Mouse (Mus musculus): ENCODE results near the gene Cnfn. TPM values are rescaled to one million over a fixed set of nuclear protein-coding genes. Genes with fewer than 3 reads are reported as not detected.
"Not testable (repeated sequence)": the region's sequence is repeated elsewhere in the genome, so short reads cannot be mapped to it uniquely, and the experiment has no call there.

Cnfn gene
- polyA plus RNA-seq, 1 experiment from 2014 or later: 1,223 TPM

- Histone ChIP-seq H3K4me3 (replicated peaks; ENCODE audit: low read length) (no peak overlapping the region), H3K4me2 (ENCODE audit: low read depth, low read length) (no peak overlapping the region), H3K27me3 (ENCODE audit: control insufficient read depth, insufficient read depth, low read length) (no peaks in the 10 kb centered on the region), H3K36me3 (ENCODE audit: control insufficient read depth, insufficient read depth, low read length) (no peaks in the 10 kb centered on the region), H3K9ac (ENCODE audit: low read length) (no peak overlapping the region), H3K27ac (ENCODE audit: low read length) (no peak overlapping the region), H3K4me1 (ENCODE audit: control insufficient read depth, insufficient read depth, low read length) (no peaks in the 10 kb centered on the region), H3K9me3 (replicated peaks; ENCODE audit: control insufficient read depth, low read length) (no peaks in the 10 kb centered on the region)
- no peak for ATAC-seq (ENCODE audit: insufficient read depth, low FRiP score)
- WGBS: 65% methylated on average over 2 of the region's 2 CpGs
These were observed 32.0 kb upstream of the Cnfn start for GRCm38 (mm10) chr7:25401551-25401950.

DNA sequence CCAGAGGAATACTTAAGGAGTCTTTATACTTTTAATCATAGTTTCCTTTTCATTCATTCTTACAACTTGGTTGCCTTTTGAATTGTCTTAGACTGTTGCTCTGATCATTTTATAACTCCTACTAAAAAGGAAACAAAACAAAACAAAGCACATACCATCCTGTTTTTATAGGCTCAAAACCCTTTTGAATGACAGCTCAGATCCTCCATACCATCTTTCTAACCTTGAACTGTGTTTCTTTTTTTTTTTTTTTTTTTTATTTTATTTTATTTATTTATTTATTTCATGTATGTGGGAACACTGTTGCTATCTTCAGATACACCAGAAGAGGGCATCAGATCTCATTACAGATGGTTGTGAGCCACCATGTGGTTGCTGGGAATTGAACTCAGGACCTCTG lies 29.5 kb upstream of the Cnfn start:
- not testable (repeated sequence) for H3K9me3 ChIP-seq (replicated peaks; ENCODE audit: control insufficient read depth, low read length); H3K27me3 ChIP-seq (ENCODE audit: control insufficient read depth, insufficient read depth, low read length); H3K4me3 ChIP-seq (replicated peaks; ENCODE audit: low read length); ATAC-seq (ENCODE audit: insufficient read depth, low FRiP score); H3K36me3 ChIP-seq (ENCODE audit: control insufficient read depth, insufficient read depth, low read length); H3K4me2 ChIP-seq (ENCODE audit: low read depth, low read length); H3K27ac ChIP-seq (ENCODE audit: low read length); H3K9ac ChIP-seq (ENCODE audit: low read length)
- H3K4me1 ChIP-seq (ENCODE audit: control insufficient read depth, insufficient read depth, low read length): peaks cover 12% of the 10 kb centered on the region

GRCm38 (mm10) chr7:25398610-25399009 lies 29.1 kb upstream of the Cnfn start, which contains the start of gene Lipe:
Gene Lipe, minus strand, starts transcription at chr7:25398710.
- WGBS: 91% methylated on average over 1 of the region's 1 CpGs
- H3K4me2 ChIP-seq (ENCODE audit: low read depth, low read length): no peak within 1 kb of the TSS
- no peak within 1 kb of the TSS for H3K4me3 ChIP-seq (replicated peaks; ENCODE audit: low read length)
- no peak for ATAC-seq (ENCODE audit: insufficient read depth, low FRiP score)
- no peaks in the 10 kb centered on the region for H3K27me3 ChIP-seq (ENCODE audit: control insufficient read depth, insufficient read depth, low read length)
- H3K36me3 ChIP-seq (ENCODE audit: control insufficient read depth, insufficient read depth, low read length): no peaks in the 10 kb centered on the region
- H3K27ac ChIP-seq (ENCODE audit: low read length): no peak within 1 kb of the TSS
- no peak within 1 kb of the TSS for H3K9ac ChIP-seq (ENCODE audit: low read length)
- H3K9me3 ChIP-seq (replicated peaks; ENCODE audit: control insufficient read depth, low read length): no peaks in the 10 kb centered on the region
- peaks cover 15% of the 10 kb centered on the region for H3K4me1 ChIP-seq (ENCODE audit: control insufficient read depth, insufficient read depth, low read length)

DNA sequence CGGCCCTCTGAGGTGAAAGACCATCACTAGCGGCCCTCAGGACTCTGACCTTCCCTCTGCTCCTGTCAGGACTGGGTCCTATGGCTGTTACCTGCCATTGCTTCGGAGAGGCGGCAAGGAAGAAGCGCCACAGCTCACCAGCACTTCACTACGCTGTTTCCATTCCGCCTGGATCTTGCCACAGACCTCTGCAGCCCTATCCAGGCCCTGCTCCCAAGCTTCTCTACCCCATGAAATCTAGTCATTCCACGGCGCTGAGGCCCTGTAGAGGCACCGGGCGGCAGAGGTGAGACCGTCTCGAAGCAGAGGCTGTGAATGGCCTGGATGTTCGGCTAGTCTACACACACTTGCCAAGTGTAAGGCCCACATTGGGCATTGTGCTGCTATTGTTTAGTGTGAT lies 27.1 kb upstream of the Cnfn start:
- peak overlapping the region; percentile 59; the same call in 1 of the 2 replicates for H3K9ac ChIP-seq (ENCODE audit: low read length)
- H3K27ac ChIP-seq (ENCODE audit: low read length): peak overlapping the region; percentile 67
- no peak for ATAC-seq (ENCODE audit: insufficient read depth, low FRiP score)
- no peaks in the 10 kb centered on the region for H3K9me3 ChIP-seq (replicated peaks; ENCODE audit: control insufficient read depth, low read length)
- WGBS: 89% methylated on average over 14 of the region's 14 CpGs
- H3K27me3 ChIP-seq (ENCODE audit: control insufficient read depth, insufficient read depth, low read length): no peaks in the 10 kb centered on the region
- peak overlapping the region; percentile 64 for H3K4me2 ChIP-seq (ENCODE audit: low read depth, low read length)
- H3K36me3 ChIP-seq (ENCODE audit: control insufficient read depth, insufficient read depth, low read length): no peaks in the 10 kb centered on the region
- H3K4me3 ChIP-seq (replicated peaks; ENCODE audit: low read length): peak overlapping the region; percentile 59; the same call in 1 of the 2 replicates
- peaks cover 20% of the 10 kb centered on the region for H3K4me1 ChIP-seq (ENCODE audit: control insufficient read depth, insufficient read depth, low read length)

GRCm38 (mm10) chr7:25395558-25396521 lies 26.3 kb upstream of the Cnfn start:
- Histone ChIP-seq H3K36me3 (ENCODE audit: control insufficient read depth, insufficient read depth, low read length) (no peaks in the 10 kb centered on the region), H3K9me3 (replicated peaks; ENCODE audit: control insufficient read depth, low read length) (no peaks in the 10 kb centered on the region), H3K27me3 (ENCODE audit: control insufficient read depth, insufficient read depth, low read length) (no peaks in the 10 kb centered on the region), H3K4me2 (ENCODE audit: low read depth, low read length) (peak overlapping the region; percentile 64), H3K27ac (ENCODE audit: low read length) (peak overlapping the region; percentile 71), H3K4me3 (replicated peaks; ENCODE audit: low read length) (peak overlapping the region; percentile 59), H3K9ac (ENCODE audit: low read length) (peak overlapping the region; percentile 69), H3K4me1 (ENCODE audit: control insufficient read depth, insufficient read depth, low read length) (peaks cover 25% of the 10 kb centered on the region)
- ATAC-seq (ENCODE audit: insufficient read depth, low FRiP score): peak; percentile 98
- 4% methylated on average over 51 of the region's 52 CpGs for WGBS

- Histone ChIP-seq H3K4me1 (ENCODE audit: control insufficient read depth, insufficient read depth, low read length) (peaks cover 32% of the 10 kb centered on the region), H3K4me3 (replicated peaks; ENCODE audit: low read length) (peak overlapping the region; percentile 59), H3K9ac (ENCODE audit: low read length) (peak overlapping the region; percentile 69), H3K27ac (ENCODE audit: low read length) (peak overlapping the region; percentile 71), H3K9me3 (replicated peaks; ENCODE audit: control insufficient read depth, low read length) (no peaks in the 10 kb centered on the region), H3K36me3 (ENCODE audit: control insufficient read depth, insufficient read depth, low read length) (no peaks in the 10 kb centered on the region), H3K4me2 (ENCODE audit: low read depth, low read length) (peak overlapping the region; percentile 64), H3K27me3 (ENCODE audit: control insufficient read depth, insufficient read depth, low read length) (no peaks in the 10 kb centered on the region)
- ATAC-seq (ENCODE audit: insufficient read depth, low FRiP score): no peak
- under 1% methylated on average over 22 of the region's 22 CpGs for WGBS
These were observed 25.6 kb upstream of the Cnfn start for GRCm38 (mm10) chr7:25395186-25395557.

GRCm38 (mm10) chr7:25394754-25395153 lies 25.2 kb upstream of the Cnfn start:
- H3K4me2 ChIP-seq (ENCODE audit: low read depth, low read length): peak overlapping the region; percentile 64
- H3K9ac ChIP-seq (ENCODE audit: low read length): peak overlapping the region; percentile 69
- ATAC-seq (ENCODE audit: insufficient read depth, low FRiP score): no peak
- H3K27me3 ChIP-seq (ENCODE audit: control insufficient read depth, insufficient read depth, low read length): no peaks in the 10 kb centered on the region
- peak overlapping the region; percentile 71 for H3K27ac ChIP-seq (ENCODE audit: low read length)
- WGBS: 11% methylated on average over 7 of the region's 7 CpGs
- peaks cover 36% of the 10 kb centered on the region for H3K4me1 ChIP-seq (ENCODE audit: control insufficient read depth, insufficient read depth, low read length)
- no peaks in the 10 kb centered on the region for H3K9me3 ChIP-seq (replicated peaks; ENCODE audit: control insufficient read depth, low read length)
- no peaks in the 10 kb centered on the region for H3K36me3 ChIP-seq (ENCODE audit: control insufficient read depth, insufficient read depth, low read length)
- peak overlapping the region; percentile 59 for H3K4me3 ChIP-seq (replicated peaks; ENCODE audit: low read length)

DNA sequence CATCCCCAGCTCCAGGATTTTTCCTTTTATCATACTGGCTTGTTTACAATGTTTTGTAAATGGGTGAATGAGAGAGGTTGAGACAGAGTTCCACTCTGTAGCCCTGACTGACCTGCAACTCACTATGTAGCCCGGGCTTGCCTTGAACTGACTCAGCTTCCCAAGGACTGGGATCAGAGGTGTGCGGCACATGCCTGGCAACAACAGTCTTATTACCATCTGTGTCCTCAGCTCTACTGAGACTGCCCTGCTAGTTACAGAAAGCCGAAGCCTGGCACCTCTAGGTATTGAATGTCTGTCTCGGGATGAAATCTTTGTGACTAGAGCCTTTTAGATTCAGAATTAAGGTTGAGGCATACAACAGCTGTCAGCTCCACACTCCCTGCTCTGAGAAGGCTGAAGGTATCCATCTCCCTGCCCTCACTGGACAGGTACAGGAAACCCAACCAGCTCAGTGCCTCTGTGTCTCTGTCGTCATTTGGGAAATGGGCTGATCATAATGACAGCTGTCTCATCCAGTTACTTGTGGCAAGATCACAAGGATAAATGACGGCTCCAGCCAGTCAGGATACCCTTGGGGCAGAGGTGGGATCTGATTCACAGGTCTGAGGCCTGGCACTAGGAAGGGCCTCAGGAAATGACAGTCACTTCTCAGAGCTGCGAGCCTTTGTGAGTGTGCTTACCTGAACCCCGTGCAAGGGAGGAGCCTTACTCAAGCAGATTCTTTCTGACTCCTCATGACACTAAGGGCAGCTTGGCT lies 24.1 kb upstream of the Cnfn start:
- no peak overlapping the region for H3K9ac ChIP-seq (ENCODE audit: low read length)
- ATAC-seq (ENCODE audit: insufficient read depth, low FRiP score): no peak
- no peaks in the 10 kb centered on the region for H3K27me3 ChIP-seq (ENCODE audit: control insufficient read depth, insufficient read depth, low read length)
- H3K4me2 ChIP-seq (ENCODE audit: low read depth, low read length): no peak overlapping the region
- peaks cover 39% of the 10 kb centered on the region for H3K4me1 ChIP-seq (ENCODE audit: control insufficient read depth, insufficient read depth, low read length)
- no peaks in the 10 kb centered on the region for H3K9me3 ChIP-seq (replicated peaks; ENCODE audit: control insufficient read depth, low read length)
- H3K27ac ChIP-seq (ENCODE audit: low read length): no peak overlapping the region
- H3K36me3 ChIP-seq (ENCODE audit: control insufficient read depth, insufficient read depth, low read length): 0 out of 2 replicates have a peak, but pooled peaks cover under 1% of the 10 kb centered on the region
- no peak overlapping the region for H3K4me3 ChIP-seq (replicated peaks; ENCODE audit: low read length)
- 69% methylated on average over 8 of the region's 8 CpGs for WGBS

- Histone ChIP-seq H3K27ac (ENCODE audit: low read length) (no peak overlapping the region), H3K27me3 (ENCODE audit: control insufficient read depth, insufficient read depth, low read length) (no peaks in the 10 kb centered on the region), H3K4me1 (ENCODE audit: control insufficient read depth, insufficient read depth, low read length) (peaks cover 39% of the 10 kb centered on the region), H3K36me3 (ENCODE audit: control insufficient read depth, insufficient read depth, low read length) (peaks cover 9% of the 10 kb centered on the region; the same call in 1 of the 2 replicates), H3K4me2 (ENCODE audit: low read depth, low read length) (no peak overlapping the region), H3K9ac (ENCODE audit: low read length) (no peak overlapping the region), H3K9me3 (replicated peaks; ENCODE audit: control insufficient read depth, low read length) (no peaks in the 10 kb centered on the region), H3K4me3 (replicated peaks; ENCODE audit: low read length) (no peak overlapping the region)
- ATAC-seq (ENCODE audit: insufficient read depth, low FRiP score): no peak
- 58% methylated on average over 7 of the region's 7 CpGs for WGBS
These were observed 23.3 kb upstream of the Cnfn start for GRCm38 (mm10) chr7:25392851-25393250.
